Mouse (Mus musculus) forelimb bud, embryonic 11.5 days (tissue): ENCODE results near the gene Agbl4.

Experiments
- DNase-seq: peaks from one replicate; pipeline ENCODE4 v3.0.0-alpha.2; 2012; ENCODE audit warnings: low read depth, low spot score

Agbl4 gene

DNA sequence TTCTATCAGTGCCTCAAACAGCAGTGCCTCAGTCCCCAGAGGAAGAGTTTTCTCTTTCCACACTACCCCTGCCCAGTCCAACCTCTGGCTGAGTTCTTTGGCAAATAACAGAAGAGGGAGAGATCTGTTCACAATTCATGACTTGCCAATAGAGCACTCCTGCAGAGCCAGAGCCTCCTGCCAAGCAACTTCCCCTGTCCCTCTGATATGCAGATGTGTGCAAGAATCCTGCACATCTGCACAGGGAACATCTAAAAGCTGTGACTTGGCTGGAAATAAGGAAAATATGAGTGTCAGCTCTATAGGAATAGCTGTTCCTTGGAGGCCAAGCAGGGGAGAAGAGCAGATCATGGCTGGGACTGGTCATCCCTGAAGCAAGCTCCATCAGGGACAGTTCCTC, 993.3 kb downstream of the Agbl4 start:
- no peak for DNase-seq

DNA sequence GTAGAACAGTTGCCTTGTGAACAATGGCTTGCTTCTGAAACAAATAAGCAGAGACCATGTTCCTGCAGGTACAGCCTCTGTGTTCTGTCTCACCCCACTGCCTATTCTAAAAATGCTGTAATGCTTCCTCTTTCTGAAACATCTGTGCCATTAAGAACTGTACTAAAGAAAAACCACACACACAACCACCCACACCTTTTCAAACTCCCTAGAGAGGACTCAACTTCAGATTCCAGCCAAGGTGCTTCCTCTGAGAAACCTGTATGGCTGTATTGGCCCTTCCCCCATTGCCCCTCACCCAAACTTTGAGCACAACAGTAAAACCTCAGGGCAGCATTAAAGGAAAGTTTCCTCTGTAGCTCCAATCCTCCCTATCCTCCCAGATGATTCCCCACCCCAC, 1002.3 kb downstream of the Agbl4 start:
- DNase-seq, result no peak

DNA sequence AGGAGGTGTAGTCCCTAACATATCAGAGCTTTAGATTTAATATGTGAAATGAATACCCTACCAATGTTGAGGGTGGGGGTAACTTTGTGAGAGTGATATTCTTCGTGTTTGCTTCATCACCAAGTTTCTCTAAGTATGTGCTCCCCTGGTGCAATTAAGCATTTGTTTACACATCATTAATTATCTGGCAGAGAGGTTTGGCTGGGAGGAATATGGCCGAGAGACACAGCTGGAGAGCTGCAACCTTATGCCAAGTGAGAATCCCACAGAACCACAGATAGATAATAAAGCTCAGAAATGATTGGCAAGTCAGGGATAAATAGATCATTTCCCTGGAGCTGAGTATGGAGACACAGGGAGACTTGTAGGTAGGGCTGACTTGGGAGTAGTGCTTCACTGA, 1003.2 kb downstream of the Agbl4 start:
- no peak for DNase-seq

DNA sequence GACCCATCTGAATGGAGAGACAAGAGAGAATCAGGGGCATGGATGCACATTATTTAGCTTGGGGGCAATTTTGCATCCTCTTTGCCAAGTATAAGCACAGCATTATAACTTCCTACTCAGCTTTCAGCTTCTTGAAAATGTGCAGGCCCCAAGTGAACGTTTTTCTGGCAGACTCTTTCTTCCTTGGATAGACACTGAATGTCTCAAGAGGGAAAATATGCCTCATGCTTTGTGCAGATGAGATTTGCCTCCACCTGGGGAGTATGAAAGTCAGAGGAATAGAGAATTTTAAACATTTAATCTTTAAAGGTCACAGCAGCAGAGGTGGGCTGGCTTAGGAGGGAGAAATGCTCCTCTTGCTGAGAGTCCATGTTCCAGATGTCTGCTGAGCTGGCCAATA, 1005.8 kb downstream of the Agbl4 start:
- no peak for DNase-seq

DNA sequence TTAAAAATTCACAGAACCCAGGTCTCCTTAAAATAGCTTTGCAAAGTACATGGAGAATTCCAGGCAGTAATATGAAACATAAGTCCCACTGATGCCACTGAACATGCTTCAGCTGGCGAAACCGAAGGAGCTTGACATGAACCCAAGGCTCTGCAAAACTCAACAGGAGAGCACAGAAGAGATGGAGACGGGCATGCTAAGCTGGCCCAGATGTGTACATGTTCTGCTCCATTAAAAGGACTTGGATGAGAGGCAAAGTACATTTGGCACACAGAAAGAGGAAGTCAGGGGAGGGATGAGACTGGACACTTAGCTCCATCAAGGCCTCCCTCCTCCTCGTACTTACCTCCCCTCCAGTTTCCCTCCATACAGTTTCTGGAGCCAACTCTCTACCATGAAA, 1013.3 kb downstream of the Agbl4 start:
- DNase-seq, result no peak

DNA sequence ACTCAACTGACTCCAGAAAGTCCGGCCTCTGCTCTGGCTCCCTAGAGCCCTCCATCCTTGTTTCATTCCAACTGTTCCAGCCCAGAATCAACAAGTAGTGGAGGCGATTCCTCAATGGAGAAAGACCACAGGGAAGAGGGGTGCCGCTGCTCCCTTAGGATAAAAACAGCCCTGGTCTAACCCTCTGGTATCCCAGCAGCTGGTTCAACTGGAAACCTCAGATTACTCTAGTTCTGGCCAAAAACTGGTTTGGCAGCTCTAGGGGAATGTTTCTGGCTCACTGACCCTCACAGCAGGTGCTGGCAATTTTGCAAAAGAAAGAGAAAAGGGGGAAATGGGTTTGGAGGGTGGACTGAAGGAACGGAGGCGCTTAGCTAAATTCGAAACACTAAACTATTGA, 1016.9 kb downstream of the Agbl4 start:
- no peak for DNase-seq

DNA sequence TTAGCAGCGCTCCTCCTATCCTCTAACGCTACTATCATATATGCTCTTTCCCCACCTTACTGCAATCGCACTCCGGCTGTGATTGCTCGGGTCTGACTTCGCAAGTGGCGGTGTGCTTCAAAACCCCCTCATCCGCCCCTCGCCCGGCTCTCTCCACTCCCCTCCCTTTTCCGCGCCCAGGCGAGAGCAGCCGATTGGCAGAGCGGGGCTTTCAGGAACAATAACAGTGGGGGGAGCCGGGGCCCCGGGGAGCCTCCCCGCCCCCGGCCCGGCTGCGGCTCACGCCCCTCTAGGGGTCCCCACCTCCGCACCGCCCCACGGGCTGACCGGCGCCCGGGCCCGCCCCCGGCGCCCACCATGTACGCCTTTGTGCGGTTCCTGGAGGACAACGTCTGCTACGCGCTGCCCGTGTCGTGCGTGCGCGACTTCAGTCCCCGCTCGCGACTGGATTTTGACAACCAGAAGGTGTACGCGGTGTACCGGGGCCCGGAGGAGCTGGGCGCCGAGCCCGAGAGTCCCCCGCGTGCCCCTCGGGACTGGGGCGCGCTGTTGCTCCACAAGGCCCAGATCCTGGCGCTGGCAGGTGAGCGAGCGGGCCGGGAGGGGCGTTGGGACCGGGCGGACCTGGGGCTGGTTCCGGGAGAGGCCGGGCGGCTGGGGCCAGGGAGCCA, 1017.5 kb downstream of the Agbl4 start, which contains the start of gene Bend5:
Gene Bend5 (plus strand): TSS at position 189 of the 671 bp plus-strand sequence.
- peak; percentile 89 for DNase-seq

DNA sequence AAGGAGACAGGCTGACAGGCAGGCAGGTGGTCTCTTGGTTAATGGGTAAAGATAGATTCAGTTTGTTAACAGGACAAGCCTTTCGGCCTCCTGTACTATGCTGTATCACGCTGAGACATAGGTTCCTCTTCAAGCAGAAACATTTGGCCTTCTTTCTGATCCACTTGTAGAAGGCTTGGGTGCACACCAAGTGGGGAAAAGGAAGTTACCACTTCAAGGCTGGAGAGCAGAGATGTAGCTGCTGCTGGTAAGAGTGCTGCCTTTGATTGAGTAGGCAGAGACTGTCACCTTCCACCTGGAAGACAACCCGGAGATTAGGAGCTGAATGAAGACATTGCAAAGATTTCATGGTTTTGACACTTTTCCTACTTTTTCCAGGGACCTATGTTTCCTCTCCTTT, 1018.7 kb downstream of the Agbl4 start:
- no peak for DNase-seq

DNA sequence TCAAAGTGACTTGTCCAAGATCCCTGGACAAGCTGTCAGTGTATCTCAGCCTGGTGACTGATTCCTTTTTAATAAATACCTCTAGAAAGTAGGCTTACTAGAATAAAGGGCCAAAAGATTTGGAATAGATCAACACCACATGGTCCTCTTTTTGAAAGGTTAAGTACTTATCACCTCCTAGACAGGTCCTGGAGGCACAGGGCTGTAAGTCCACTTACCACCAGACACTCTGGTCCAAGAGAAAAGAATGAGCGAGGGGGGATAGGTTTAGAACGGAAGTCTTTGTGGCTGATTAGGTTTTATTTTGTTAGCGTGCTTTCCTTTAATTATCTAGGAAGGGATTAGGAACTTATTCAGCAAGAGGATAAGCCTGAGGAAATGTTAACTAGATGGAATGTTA, 1019.1 kb downstream of the Agbl4 start:
- DNase-seq, result no peak

DNA sequence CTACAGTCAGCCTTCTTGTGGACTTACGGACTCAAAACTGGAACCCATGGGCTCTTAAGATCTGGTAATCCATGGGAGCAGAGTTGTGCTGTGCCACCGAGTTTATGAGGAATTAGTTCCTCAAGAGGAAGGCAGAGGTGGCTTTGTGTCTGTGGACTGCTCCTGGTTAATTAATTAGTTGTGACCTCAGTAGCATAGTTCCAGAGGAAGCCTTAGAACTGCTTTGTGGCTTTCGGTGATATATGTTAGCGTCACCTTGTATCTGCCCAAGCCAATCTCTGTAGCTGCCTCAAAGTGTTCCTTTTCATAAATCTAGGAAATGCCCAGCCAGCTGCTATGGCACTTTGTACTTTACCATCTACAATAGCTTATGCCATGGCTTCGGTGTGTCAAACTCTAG, 1020.3 kb downstream of the Agbl4 start:
- DNase-seq, result no peak

DNA sequence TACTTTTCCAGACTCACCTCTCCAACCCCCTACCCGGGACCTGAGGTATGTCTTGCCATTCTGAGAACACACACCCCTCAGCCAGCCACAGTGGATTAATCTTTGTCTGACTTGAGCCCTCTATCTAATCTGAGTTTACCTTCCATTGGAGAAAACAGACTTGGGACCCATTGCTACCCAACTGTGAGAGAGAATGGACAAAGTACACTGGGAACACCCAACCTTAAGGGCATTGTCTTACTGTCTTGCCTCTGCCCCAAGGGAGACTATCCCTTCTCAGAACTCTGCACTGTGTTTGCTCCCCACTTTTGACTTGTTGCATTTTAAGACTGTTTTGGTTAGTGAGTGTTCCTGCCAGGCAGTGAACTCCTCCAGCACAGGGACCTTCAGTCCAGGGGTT, 1022.0 kb downstream of the Agbl4 start:
- no peak for DNase-seq

DNA sequence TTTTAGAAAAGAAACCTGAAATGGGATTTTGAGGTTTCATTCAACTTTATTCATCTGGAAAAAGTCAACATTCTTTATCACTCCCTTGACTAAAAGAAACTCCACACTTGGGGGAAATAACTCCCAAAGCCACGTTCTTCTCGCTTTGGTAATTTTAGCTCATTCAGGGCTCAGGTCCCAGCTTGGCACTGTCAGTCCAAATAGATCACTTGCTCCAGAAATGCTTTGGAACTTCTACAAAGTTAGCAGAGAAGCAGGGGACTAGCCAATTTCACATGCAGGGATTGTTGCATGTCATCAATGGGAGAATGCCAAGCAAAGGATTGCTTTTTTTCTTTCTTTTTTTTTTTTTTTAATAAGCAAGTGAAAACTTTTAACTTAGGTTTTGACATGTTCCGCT, 1022.6 kb downstream of the Agbl4 start:
- DNase-seq, result no peak

DNA sequence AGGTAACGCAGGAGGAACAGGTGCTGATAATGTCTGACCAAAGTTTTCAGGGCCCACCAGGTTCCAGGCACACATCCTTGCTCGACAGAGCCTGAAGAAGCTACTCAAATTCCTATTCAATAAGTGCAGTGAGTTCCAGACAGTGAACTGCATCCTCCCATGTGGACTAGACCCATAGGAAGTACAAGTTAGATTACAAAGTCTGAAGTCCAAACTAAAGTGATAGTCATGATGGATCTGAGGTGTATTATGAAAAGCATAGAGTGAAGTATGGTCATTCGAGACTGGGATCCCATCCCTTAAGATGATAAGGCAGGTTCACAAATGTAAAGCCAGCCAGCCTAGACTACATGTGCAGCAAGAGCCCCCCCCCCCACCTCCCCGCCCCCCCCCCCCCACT, 1023.5 kb downstream of the Agbl4 start:
- DNase-seq, result no peak

DNA sequence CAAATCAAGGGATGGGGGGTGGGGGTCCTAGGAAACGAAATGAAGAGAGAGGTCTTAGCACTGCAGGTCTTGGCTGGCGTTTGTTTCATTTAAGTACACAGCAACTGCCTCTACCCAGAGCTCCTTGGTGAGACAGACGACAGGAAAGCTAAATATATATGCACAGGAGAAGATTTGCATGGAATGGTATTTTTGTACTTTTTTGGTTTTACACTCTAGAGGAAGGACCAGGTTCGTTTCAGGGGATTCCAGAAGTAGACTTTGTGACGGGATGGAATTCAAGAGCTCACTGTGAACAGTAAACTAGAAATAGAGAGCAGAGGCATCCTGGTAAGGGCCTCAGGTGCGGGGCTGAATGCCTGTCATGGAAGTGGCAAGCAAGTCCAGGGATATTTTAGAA, 1024.3 kb downstream of the Agbl4 start:
- DNase-seq, result no peak

DNA sequence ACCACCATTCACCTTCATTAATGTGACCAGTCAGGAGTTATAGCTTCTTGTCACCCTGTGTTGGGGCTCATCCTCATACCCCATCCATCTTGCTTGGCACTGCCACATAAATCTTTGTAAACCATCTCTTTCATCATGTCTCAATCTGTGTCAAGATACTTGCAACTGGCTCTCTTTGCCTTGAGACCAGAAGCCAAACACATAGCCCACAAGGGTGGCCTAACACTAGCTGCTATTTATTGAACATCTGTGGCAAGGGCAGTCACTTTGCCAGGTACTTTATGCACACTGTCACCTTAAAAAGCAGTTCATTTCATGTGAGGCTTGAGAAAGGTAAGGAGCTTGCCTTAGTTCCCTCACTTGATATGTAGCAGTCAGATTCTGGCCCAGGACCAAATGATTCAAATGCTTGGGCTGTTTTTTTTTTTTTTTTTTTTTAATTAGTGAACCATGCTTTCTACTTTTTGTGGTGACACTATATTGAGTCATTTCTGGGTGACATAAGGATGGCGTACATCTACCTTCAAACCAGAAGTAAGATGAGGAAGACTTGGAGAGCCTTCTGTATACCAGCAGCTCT, 1027.0 kb downstream of the Agbl4 start:
- no peak for DNase-seq

DNA sequence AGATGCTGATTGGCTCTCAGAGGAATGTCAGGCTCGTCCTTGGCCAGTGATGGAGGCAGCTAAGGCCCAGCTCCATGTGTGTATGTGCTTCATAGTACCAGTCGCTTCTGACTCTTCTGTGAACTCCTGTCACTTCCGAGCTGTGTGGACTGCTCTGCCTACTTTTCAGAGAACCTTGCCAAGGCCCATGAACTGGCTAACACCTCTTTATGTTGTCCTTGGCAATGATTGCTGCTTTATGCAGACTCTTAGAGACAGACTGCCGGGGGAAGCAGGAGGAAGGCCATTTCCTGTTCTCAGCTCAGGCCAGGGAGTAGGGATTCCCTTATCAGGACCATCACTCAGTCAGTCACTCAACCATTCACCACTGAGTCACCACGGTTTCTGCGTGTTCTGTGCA, 1027.7 kb downstream of the Agbl4 start:
- DNase-seq, result no peak

DNA sequence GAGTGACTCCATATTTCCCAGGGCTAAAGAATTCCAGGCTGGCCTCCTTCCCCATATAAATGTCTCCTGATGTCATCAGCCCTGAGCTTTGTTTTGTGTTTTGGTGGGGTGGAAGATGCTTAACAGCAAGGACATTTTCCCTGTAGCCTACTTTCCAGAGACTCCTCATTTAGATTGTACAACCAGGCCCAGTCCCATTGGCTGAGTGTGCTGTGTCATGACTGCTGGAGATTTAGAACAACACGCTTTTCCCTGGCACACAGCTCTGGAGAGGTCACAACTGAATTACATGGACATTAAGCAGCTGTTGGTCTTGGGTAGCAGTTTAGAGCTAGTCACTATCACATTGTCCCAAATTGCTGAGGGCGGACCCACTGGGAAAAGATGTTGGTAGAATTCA, 1033.7 kb downstream of the Agbl4 start:
- no peak for DNase-seq

DNA sequence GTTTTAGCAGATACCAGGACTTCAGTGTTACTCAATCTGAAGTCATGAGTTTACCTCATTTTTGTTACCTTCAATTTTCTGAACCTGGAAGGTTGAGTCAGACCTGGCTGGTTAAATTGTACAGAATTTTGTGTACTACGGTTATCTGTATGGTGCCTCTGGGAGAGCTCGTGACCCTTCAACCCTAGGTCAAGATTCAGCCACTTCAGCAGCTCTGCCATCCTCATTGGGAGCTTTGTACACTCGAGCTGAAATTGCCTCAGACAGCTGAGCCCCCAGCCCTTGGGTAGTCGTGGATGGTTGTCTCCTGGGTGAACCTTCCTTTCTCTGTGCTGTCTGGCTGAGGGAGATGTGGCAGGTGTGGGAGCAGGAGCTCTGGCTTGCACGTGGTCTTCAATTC, 1034.6 kb downstream of the Agbl4 start:
- no peak for DNase-seq

DNA sequence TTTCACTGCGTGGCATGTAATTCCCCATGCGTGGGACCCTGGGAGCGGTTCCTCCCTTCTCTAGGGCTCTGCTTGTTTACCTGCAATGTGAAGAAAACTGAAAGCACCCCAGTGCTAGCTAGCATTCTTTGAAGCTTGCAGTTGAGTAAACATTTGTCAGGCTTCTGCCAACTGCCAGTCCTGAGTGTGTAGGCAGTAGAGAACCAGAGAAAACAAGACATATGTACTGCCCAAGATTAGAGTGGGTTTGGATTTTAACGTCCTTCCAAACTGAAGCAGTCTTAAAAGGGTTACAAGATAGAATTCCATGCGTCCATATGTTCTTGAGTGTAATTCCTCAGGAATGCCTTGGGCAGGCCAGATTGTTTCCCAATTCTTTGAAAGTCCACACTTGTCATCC, 1035.0 kb downstream of the Agbl4 start:
- no peak for DNase-seq

DNA sequence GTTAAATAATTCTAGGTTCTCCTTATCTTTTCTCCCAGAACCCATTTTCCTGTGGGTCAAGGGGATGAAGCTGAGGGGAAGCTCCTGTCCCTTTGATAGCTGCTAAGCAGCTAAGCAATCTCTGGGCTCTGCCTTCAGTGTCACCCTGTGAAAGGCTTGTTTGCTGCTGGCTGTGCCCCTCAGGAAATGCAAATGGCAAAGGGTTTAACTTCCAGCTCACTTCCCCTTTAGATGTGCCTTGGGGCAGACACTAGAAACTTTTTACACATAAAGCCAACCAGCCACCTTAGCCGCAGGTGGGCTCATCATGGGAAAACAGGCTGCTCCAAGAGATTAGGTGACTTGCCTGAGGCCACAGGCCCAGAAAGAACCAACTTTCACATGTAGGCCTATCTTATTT, 1044.2 kb downstream of the Agbl4 start:
- no peak for DNase-seq

DNA sequence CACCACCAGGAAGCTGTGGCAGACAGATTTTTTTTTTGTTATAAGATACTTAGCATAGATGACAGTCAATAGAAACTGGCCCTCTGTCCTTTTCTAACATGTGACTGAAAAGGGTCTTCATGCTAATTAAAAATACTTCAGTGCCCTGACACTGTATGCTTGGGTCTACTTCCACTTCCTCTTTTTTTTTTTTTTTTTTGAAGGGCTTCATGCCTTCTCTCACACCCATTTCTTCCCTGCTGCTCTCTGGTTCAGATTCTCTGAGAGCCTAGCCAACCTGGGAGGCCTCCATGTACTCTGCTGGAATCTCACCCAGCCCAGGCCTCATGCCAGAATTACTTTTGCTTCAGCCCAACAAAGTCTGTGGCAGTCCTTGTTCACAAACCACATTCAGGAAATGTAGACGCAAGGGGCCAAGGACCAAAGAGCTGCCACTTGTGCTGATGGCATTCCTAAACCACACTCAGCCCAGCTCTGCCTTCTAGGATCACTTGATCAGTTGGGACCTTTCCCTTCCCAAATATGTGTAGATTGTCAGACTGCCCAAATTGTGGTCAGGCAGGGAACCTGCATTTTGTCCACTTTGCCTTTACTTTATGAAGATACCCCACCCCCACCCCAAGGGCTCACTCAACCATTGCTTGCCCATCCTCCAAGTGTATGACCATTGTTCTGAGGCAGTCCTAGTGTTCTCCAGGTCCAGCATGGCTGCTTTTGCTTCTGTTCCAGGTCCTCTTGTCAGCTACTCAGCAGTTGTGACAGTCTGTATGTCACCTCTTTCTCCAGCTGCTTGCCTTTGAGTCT, 1045.2 kb downstream of the Agbl4 start:
- no peak for DNase-seq

DNA sequence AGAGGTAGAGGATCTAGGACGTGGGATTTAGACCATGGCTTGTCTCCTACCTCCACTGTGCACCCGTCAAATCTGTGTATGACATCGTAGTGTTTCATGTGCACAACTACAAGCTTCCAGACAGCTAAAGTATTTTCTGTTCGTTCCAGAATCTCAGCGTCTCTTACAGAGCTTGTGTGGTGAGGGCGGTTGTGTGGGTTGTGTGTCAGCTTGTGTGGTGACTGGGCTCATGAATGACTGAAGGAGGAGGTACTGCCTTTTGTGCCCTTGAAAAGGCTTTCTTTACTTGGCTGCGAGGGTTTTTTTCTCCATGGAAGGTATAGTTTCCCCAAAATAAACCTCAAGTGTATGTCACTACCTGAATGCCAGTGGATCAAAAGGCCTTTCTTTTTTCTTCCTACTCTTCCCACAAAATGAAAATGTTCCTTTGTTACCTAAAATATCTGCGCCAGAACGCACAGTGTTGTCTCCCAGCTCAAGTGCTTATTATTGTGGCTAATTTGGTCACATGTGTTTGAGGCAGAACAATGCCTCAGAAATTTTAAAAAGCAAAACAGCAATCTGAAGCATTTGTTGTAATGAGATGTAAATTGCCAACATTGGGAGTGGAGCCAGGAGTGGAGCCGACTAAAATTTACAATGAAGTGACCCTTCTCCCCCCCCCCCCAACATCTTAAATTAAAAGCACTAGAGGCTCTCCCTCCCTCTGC, 1046.6 kb downstream of the Agbl4 start:
- no peak for DNase-seq
